Mouse (Mus musculus) WW6 (cell line): ENCODE results near the gene C8a.

Experiments
- DNase-seq: peaks from one replicate; pipeline ENCODE4 v3.0.0-alpha.2; 2013; ENCODE audit warnings: low read depth, low spot score

The C8a gene

GRCm38 (mm10) chr4:104876323-104876722 is at the start of gene C8a:
Gene C8a, minus strand, starts transcription at chr4:104876398.
- no peak for DNase-seq

GRCm38 (mm10) chr4:104925383-104925782 is 49.2 kb upstream of the C8a start:
- no peak for DNase-seq

DNA sequence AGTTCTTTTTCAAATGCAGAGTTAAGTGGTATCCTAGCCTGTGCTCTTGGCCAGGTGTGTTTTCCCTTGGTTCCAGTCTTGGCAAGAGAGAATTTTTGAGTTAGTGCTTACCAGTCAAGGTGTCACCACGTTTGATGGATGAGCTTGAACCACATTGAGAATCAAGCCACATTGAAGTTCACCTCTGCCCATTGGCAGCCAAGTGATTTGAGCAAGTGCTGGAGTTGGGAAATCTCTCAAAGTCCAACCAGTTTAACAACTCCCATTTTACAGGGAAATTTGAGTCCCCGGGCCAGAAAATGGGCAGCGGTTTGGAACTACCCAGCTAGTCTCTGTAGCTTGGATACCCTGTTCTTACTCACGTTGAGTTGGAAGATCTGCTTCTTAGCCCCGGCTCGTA is 41.8 kb upstream of the C8a start:
- no peak for DNase-seq

- no peak for DNase-seq
Observed at GRCm38 (mm10) chr4:104914711-104915247, 38.6 kb upstream of the C8a start.

- no peak for DNase-seq
Observed at GRCm38 (mm10) chr4:104913291-104914129, 37.3 kb upstream of the C8a start, which contains the start of gene Fyb2. Gene Fyb2, plus strand, starts transcription at chr4:104913456.

DNA sequence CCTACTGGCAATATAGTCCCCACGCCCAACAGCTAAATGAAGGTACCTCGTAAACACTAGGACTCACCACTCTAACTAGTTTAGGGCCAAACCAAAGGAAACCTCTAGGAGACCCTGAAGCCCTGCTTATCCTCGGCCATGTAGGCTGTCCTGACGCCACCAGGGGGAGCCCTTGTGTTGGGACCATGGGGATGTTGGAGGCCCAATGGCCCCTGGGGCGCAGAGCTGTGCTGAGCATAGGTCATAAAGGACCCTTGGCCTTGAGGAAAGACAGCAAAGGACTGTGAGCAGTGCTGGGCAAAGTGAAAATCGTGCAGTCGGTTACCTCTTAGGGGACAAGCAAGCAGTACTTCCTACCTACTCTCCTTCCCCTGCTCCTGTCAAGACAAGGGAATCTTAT is 35.5 kb upstream of the C8a start:
- DNase-seq: peak; percentile 48

DNA sequence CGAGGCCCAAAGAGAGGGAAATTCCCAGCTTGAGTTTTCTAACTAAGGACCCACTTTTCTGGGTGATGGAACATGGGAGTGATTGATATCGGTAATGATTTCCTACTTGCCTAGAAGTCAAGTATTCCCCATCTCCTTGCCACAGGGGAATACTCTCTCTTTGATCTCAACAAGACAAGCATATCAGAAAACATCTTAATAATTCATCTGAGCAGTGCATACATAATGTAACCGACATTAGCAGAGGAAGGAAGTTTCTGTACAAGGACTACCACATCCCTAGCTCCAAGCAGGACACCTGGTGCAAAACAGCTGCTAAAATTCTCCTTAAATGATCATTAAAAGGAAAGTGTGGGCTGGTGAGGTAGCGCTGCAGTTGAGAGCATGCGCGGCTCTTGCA is 28.9 kb upstream of the C8a start:
- no peak for DNase-seq

GRCm38 (mm10) chr4:104902836-104903235 is 26.6 kb upstream of the C8a start:
- DNase-seq: no peak

GRCm38 (mm10) chr4:104894004-104894734 is 18.0 kb upstream of the C8a start:
- no peak for DNase-seq

DNA sequence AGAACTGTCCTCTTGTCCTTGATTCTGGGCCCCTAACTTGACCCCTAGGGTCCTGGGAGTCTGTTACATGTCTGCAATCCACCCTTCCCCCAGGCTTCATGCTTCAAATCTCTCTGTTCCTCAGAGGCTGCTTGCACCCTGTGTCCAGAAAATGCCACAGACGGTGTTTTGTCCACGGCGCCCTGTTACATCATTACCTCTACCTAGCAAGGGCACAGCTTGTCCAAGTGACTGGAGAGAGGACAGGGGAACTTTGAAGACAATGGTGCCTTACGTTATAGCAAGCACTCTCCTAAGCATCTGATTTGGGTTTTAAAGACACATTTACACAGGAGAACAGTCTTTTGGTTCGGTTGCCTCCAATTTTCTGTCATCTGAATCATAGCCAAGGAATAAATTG is 17.4 kb upstream of the C8a start:
- no peak for DNase-seq

DNA sequence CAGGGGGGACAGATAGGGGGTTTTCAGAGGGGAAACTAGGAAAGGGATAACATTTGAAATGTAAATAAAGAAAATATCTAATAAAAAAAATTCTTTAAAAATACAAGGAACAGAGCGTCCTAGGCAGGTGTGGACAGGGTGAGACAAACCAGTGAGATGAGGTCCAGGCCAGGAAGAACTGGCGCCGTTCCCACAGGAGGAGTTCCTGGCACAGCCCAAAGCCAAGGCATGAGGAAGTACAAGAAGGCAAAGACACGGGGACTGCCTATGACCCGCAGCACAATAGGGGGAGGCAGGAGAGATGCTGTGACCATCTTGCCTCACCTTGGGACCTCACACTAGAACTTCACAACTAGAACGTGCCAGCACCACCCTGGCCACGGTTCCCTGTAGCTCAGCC is 15.5 kb upstream of the C8a start:
- DNase-seq: no peak

GRCm38 (mm10) chr4:104888499-104889262 is 12.5 kb upstream of the C8a start:
- DNase-seq: no peak

- no peak for DNase-seq
Observed at GRCm38 (mm10) chr4:104887486-104887885, 11.3 kb upstream of the C8a start.

GRCm38 (mm10) chr4:104875832-104876231 is 366 bp downstream of the C8a start:
- DNase-seq: no peak

- no peak for DNase-seq
Observed at GRCm38 (mm10) chr4:104870196-104870595, 6.0 kb downstream of the C8a start.

DNA sequence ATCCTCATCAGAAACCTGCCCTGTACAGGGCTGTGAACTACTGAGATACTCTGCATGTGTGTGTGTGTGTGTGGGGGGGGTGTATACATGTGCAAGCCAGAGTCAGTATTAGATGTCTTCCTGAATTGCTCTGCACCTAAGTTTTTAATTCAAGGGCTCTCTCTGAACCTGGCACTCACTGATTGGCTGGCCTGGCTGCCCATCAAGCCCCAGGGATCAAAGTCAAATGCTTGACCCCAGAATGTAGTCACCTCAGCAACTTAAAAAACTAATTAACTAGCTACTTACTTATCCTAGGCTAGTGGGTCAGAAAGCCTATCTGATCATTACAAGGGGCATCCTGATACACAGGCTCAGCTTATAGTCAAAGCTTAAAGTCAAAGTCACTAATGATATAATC is 6.6 kb downstream of the C8a start:
- no peak for DNase-seq

- DNase-seq: no peak
Observed at GRCm38 (mm10) chr4:104864397-104864796, 11.8 kb downstream of the C8a start.

GRCm38 (mm10) chr4:104861241-104861640 is 15.0 kb downstream of the C8a start:
- DNase-seq: no peak

DNA sequence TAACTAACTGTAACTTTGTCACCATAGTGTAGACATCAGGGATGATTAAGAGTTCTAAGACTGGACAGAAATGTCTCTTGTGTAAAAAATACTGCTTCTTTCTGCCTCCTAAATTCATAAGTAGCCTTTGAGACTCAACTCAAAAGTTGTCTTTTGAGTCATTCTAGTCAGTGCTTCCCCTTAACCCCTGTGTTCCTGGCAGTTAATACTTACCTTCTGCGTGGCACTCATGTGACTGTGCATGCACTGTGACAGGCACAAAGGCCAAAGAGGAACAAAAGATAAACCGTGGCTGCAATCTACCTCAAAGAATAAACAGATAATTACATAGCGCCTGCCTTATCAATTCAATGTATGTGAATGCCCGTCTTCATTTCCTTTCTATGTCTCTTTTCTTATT is 18.4 kb downstream of the C8a start:
- DNase-seq: no peak

DNA sequence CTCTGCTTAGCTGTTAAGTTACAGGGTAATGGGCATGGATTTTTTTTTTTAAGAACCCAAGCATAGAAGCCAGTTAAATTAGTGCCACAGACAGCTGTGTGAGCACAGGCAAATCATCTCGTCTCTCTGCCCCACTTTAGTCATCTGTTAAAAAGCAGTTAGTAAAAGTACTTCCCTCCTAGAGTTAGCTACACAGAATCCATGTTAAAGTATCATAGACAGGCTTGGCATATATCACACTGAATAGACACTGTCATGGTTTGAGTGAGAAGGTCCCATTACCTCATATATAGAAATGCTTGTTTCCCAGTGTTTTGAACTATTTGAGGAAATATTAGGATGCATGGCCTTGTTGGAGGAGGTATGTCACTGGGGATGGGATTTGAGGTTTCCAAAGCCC is 19.2 kb downstream of the C8a start, which contains the start of gene Gm17662:
TSS of gene Gm17662 (plus strand) at position 301 of the 400 bp plus-strand sequence.
- no peak for DNase-seq

GRCm38 (mm10) chr4:104855216-104855615 is 21.0 kb downstream of the C8a start:
- no peak for DNase-seq

DNA sequence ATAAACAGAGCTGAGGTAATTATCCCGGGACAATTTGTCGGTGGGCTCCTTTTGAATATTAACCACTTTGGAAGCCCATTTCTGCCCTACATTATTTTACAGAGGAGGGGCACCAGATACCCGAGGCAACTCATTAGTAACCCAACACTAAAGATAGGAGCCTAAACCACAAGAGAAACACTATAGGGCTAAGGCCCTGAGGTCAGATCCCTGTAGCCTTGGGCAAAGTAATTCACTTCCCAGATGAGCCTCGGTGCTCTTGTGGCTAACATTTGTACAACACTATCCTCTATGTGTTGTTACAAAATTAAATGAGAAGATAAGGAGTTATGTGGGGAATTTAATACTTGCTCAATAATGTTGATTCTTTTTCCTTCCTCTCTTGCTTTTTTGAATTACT is 32.7 kb downstream of the C8a start:
- DNase-seq: no peak
